In genomic region chr17:6110956-6111355, GRCm38 (mm10) we compare ENCODE assay signal across 12 mouse cellular contexts. TPM values are rescaled to one million over a fixed set of nuclear protein-coding genes. Genes with fewer than 3 reads are reported as not detected.
DNase-seq lines count a peak whose midpoint lies in the region; ATAC-seq and TF ChIP-seq lines count a peak whose summit lies in the region.
"Had no signal": no experiment of that assay in that cellular context is flagged by ENCODE, and none has a peak within 500 bp of the region (broad histone marks: within the 10 kb centered on the region; RNA-seq: fewer than 3 reads in every experiment).

No protein-coding gene starts in this region.

- no peak overlapping the region for H3K9ac ChIP-seq in hindbrain, postnatal 0 days (replicated peaks; ENCODE audit: low read length)
- H3K9ac ChIP-seq in hindbrain, embryonic 16.5 days (ENCODE audit: low read depth, low read length), result no peak overlapping the region
- H3K9ac ChIP-seq: hindbrain, embryonic 13.5 days; liver, embryonic 13.5 days had no signal

- H3K4me1 ChIP-seq in hindbrain, postnatal 0 days (ENCODE audit: insufficient read depth, low read length), result peaks cover 12% of the 10 kb centered on the region
- peaks cover 21% of the 10 kb centered on the region for H3K4me1 ChIP-seq in hindbrain, embryonic 16.5 days (ENCODE audit: control insufficient read depth, insufficient read depth, low read depth, low read length)

- WGBS in hindbrain, postnatal 0 days, result 77% methylated on average over 3 of the region's 3 CpGs
- WGBS in hindbrain, embryonic 16.5 days, result 82% methylated on average over 3 of the region's 3 CpGs

- H3K27ac ChIP-seq in hindbrain, postnatal 0 days, result no peak overlapping the region
- H3K27ac ChIP-seq in hindbrain, embryonic 16.5 days (ENCODE audit: low read depth, low read length), result no peak overlapping the region
- H3K27ac ChIP-seq: hindbrain, embryonic 13.5 days; liver, embryonic 13.5 days had no signal

- TF ChIP-seq CTCF in hindbrain, postnatal 0 days (IDR thresholded peaks at IDR 0.05; ENCODE audit: low read depth), result peak; percentile 50

- H3K4me3 ChIP-seq in hindbrain, postnatal 0 days (ENCODE audit: low read length), result no peak overlapping the region
- no peak overlapping the region for H3K4me3 ChIP-seq in hindbrain, embryonic 16.5 days (ENCODE audit: low read length)
- H3K4me3 ChIP-seq: hindbrain, embryonic 13.5 days; liver, embryonic 13.5 days had no signal

- no peaks in the 10 kb centered on the region for H3K9me3 ChIP-seq in hindbrain, postnatal 0 days (ENCODE audit: low read length)
- H3K9me3 ChIP-seq in hindbrain, embryonic 16.5 days (ENCODE audit: control insufficient read depth, low read length), result no peaks in the 10 kb centered on the region
- H3K9me3 ChIP-seq: hindbrain, embryonic 13.5 days; liver, embryonic 13.5 days had no signal

- H3K36me3 ChIP-seq in hindbrain, postnatal 0 days (ENCODE audit: insufficient read depth, low read length), result no peaks in the 10 kb centered on the region
- no peaks in the 10 kb centered on the region; the same call in 1 of the 2 replicates for H3K36me3 ChIP-seq in hindbrain, embryonic 16.5 days (ENCODE audit: control insufficient read depth, insufficient read depth, low read length)
- H3K36me3 ChIP-seq: liver, embryonic 13.5 days had no signal

- no peak overlapping the region for H3K4me2 ChIP-seq in hindbrain, postnatal 0 days (ENCODE audit: low read depth, low read length)
- no peak overlapping the region for H3K4me2 ChIP-seq in hindbrain, embryonic 16.5 days (ENCODE audit: low read length)
- H3K4me2 ChIP-seq: heart, embryonic 11.5 days; hindbrain, embryonic 13.5 days; liver, embryonic 13.5 days had no signal

- no peak for ATAC-seq in hindbrain, postnatal 0 days
- ATAC-seq in hindbrain, embryonic 16.5 days, result no peak
- no peak for ATAC-seq in erythroblast, adult 5-6 weeks (replicated peaks; ENCODE audit: low FRiP score, poor library complexity, severe bottlenecking)

- no peaks in the 10 kb centered on the region for H3K27me3 ChIP-seq in hindbrain, postnatal 0 days (ENCODE audit: insufficient read depth, low read length)
- H3K27me3 ChIP-seq in hindbrain, embryonic 16.5 days (replicated peaks; ENCODE audit: control insufficient read depth, insufficient read depth, low read length), result no peaks in the 10 kb centered on the region
- H3K27me3 ChIP-seq: hindbrain, embryonic 13.5 days had no signal

- DNase-seq in adrenal gland, postnatal 14 days, result peak; percentile 43
- DNase-seq in adrenal gland, adult 18-20 months (ENCODE audit: low spot score in 2 of 2), result no peak
- DNase-seq in hindbrain, postnatal 0 days (ENCODE audit: low spot score), result peak; percentile 46
- peak; percentile 38 for DNase-seq in A20 (ENCODE audit: low read depth, low spot score)
- DNase-seq in cerebellum, postnatal 36 days, result peak; percentile 54 to 59
- DNase-seq in spleen, adult 12 weeks (ENCODE audit: low spot score), result no peak
- DNase-seq: kidney, postnatal 14 days; liver, embryonic 13.5 days had no signal

RNA-seq across cellular contexts. Expression of gene Tulp4, which starts 4.7 kb away (rescaled TPM):
- 67.4 and 70.7 TPM in 2 replicates for total RNA-seq in adrenal gland, postnatal 14 days (2021)
- 10 to 100 TPM; 77.4 to 85.5 TPM for total RNA-seq in adrenal gland, adult 18-20 months (2021)
- total RNA-seq in hindbrain, postnatal 0 days (2014; rRNA removed), result 218 and 245 TPM in 2 replicates
- polyA plus RNA-seq in hindbrain, postnatal 0 days (2015; fragmentation: Nextera tagmentation; extraction: Ambion mirVana), result 77.1 and 91.9 TPM in 2 replicates
- 110 and 113 TPM in 2 replicates for polyA plus RNA-seq in hindbrain, embryonic 16.5 days (2015; fragmentation: Nextera tagmentation; extraction: Ambion mirVana)
- 0.77 and 4.4 TPM in 2 replicates for total RNA-seq in erythroblast, adult 5-6 weeks (2015; ENCODE audit: low replicate concordance)
- total RNA-seq in erythroblast, adult 5-6 weeks (2017; ENCODE audit: low replicate concordance), result 3.9 and 4.3 TPM in 2 replicates

RNA-seq across cellular contexts. Expression of gene Gtf2h5, which starts 31.4 kb away (rescaled TPM):
- total RNA-seq in adrenal gland, postnatal 14 days (2021), result 90.4 and 97.5 TPM in 2 replicates
- 10 to 100 TPM; 82.9 to 86.3 TPM for total RNA-seq in adrenal gland, adult 18-20 months (2021)
- 40.1 and 44.1 TPM in 2 replicates for total RNA-seq in hindbrain, postnatal 0 days (2014; rRNA removed)
- polyA plus RNA-seq in hindbrain, postnatal 0 days (2015; fragmentation: Nextera tagmentation; extraction: Ambion mirVana), result 241 and 256 TPM in 2 replicates
- 201 and 227 TPM in 2 replicates for polyA plus RNA-seq in hindbrain, embryonic 16.5 days (2015; fragmentation: Nextera tagmentation; extraction: Ambion mirVana)
- total RNA-seq in erythroblast, adult 5-6 weeks (2015; ENCODE audit: low replicate concordance), result 13.8 and 27.4 TPM in 2 replicates
- total RNA-seq in erythroblast, adult 5-6 weeks (2017; ENCODE audit: low replicate concordance), result 14.9 and 15.5 TPM in 2 replicates

RNA-seq across cellular contexts. Expression of gene Serac1, which starts 31.4 kb away (rescaled TPM):
- 7.7 and 8.8 TPM in 2 replicates for total RNA-seq in adrenal gland, postnatal 14 days (2021)
- total RNA-seq in adrenal gland, adult 18-20 months (2021), result 1 to 10 TPM; 7.1 to 8.2 TPM
- total RNA-seq in hindbrain, postnatal 0 days (2014; rRNA removed), result 11.5 and 15.6 TPM in 2 replicates
- 6.0 and 6.2 TPM in 2 replicates for polyA plus RNA-seq in hindbrain, postnatal 0 days (2015; fragmentation: Nextera tagmentation; extraction: Ambion mirVana)
- 11.8 and 12.5 TPM in 2 replicates for polyA plus RNA-seq in hindbrain, embryonic 16.5 days (2015; fragmentation: Nextera tagmentation; extraction: Ambion mirVana)
- total RNA-seq in erythroblast, adult 5-6 weeks (2015; ENCODE audit: low replicate concordance), result 1.3 TPM in 1 of 2 replicates, not detected in the other
- 2.4 TPM in 1 of 2 replicates, not detected in the other for total RNA-seq in erythroblast, adult 5-6 weeks (2017; ENCODE audit: low replicate concordance)

Comparison
In these comparisons a context has a peak if more than half of its experiments do, and no peak if none do; other contexts are left out.
1. DNase-seq: peak in adrenal gland, postnatal 14 days (single experiment), hindbrain, postnatal 0 days (single experiment), A20 (single experiment) and cerebellum, postnatal 36 days (2 of 2); none in adrenal gland, adult 18-20 months (0 of 2) and spleen, adult 12 weeks (single experiment).
2. RNA of gene Tulp4, which starts 4.7 kb away (total RNA-seq): 218 to 245 TPM in hindbrain, postnatal 0 days, 77.4 to 85.5 TPM in adrenal gland, adult 18-20 months and 67.4 to 70.7 TPM in adrenal gland, postnatal 14 days; 0.77 to 4.4 TPM in erythroblast, adult 5-6 weeks; every median in the first group is over 10 times any median in the second.